Mouse (Mus musculus): ENCODE data around the gene Cdh23. TPM values are rescaled to one million over a fixed set of nuclear protein-coding genes. Genes with fewer than 3 reads are reported as not detected.

The Cdh23 gene
- polyA plus RNA-seq, 1 experiment from 2014 or later: 5.7 TPM

- H3K36me3 ChIP-seq: no peaks in the 10 kb centered on the region
- H3K9me3 ChIP-seq: no peaks in the 10 kb centered on the region
- H3K4me3 ChIP-seq (replicated peaks): no peak overlapping the region
- no peak overlapping the region for H3K9ac ChIP-seq (replicated peaks)
- no peak overlapping the region for H3K4me2 ChIP-seq (replicated peaks)
- ATAC-seq: no peak
- no peaks in the 10 kb centered on the region for H3K27me3 ChIP-seq
- H3K27ac ChIP-seq: no peak overlapping the region
- H3K4me1 ChIP-seq (replicated peaks): peaks cover 9% of the 10 kb centered on the region
- WGBS: 78% methylated on average over 1 of the region's 2 CpGs
These were observed 308.0 kb downstream of the Cdh23 start for GRCm38 (mm10) chr10:60388332-60388731.

GRCm38 (mm10) chr10:60381142-60381925 lies 315.0 kb downstream of the Cdh23 start:
- no peak overlapping the region for H3K4me2 ChIP-seq (replicated peaks)
- no peak for ATAC-seq
- no peaks in the 10 kb centered on the region for H3K9me3 ChIP-seq
- H3K9ac ChIP-seq (replicated peaks): no peak overlapping the region
- H3K27me3 ChIP-seq: no peaks in the 10 kb centered on the region
- H3K36me3 ChIP-seq: no peaks in the 10 kb centered on the region
- WGBS: 73% methylated on average over 10 of the region's 10 CpGs
- no peaks in the 10 kb centered on the region for H3K4me1 ChIP-seq (replicated peaks)
- no peak overlapping the region for H3K4me3 ChIP-seq (replicated peaks)
- no peak overlapping the region for H3K27ac ChIP-seq

GRCm38 (mm10) chr10:60380229-60380628 lies 316.1 kb downstream of the Cdh23 start:
- ATAC-seq: no peak
- H3K9ac ChIP-seq (replicated peaks): no peak overlapping the region
- no peak overlapping the region for H3K27ac ChIP-seq
- H3K4me3 ChIP-seq (replicated peaks): no peak overlapping the region
- H3K36me3 ChIP-seq: no peaks in the 10 kb centered on the region
- no peak overlapping the region for H3K4me2 ChIP-seq (replicated peaks)
- H3K9me3 ChIP-seq: no peaks in the 10 kb centered on the region
- H3K27me3 ChIP-seq: no peaks in the 10 kb centered on the region
- 76% methylated on average over 3 of the region's 3 CpGs for WGBS
- H3K4me1 ChIP-seq (replicated peaks): no peaks in the 10 kb centered on the region

- Histone ChIP-seq H3K4me3 (replicated peaks) (no peak overlapping the region), H3K9me3 (no peaks in the 10 kb centered on the region), H3K4me2 (replicated peaks) (no peak overlapping the region), H3K27me3 (no peaks in the 10 kb centered on the region), H3K9ac (replicated peaks) (no peak overlapping the region), H3K36me3 (no peaks in the 10 kb centered on the region), H3K4me1 (replicated peaks) (no peaks in the 10 kb centered on the region), H3K27ac (no peak overlapping the region)
- ATAC-seq: no peak
- 84% methylated on average over 9 of the region's 9 CpGs for WGBS
These were observed 316.8 kb downstream of the Cdh23 start for GRCm38 (mm10) chr10:60379419-60379957.

- Histone ChIP-seq H3K4me2 (replicated peaks) (no peak overlapping the region), H3K9me3 (no peaks in the 10 kb centered on the region), H3K4me3 (replicated peaks) (no peak overlapping the region), H3K4me1 (replicated peaks) (no peaks in the 10 kb centered on the region), H3K36me3 (no peaks in the 10 kb centered on the region), H3K27me3 (no peaks in the 10 kb centered on the region), H3K27ac (no peak overlapping the region), H3K9ac (replicated peaks) (no peak overlapping the region)
- 92% methylated on average over 16 of the region's 16 CpGs for WGBS
- ATAC-seq: no peak
These were observed 319.6 kb downstream of the Cdh23 start for GRCm38 (mm10) chr10:60376704-60377103.

- H3K4me2 ChIP-seq (replicated peaks): no peak overlapping the region
- no peak for ATAC-seq
- no peaks in the 10 kb centered on the region for H3K36me3 ChIP-seq
- H3K27me3 ChIP-seq: no peaks in the 10 kb centered on the region
- no peak overlapping the region for H3K27ac ChIP-seq
- no peak overlapping the region for H3K4me3 ChIP-seq (replicated peaks)
- WGBS: 73% methylated on average over 8 of the region's 8 CpGs
- no peak overlapping the region for H3K9ac ChIP-seq (replicated peaks)
- H3K4me1 ChIP-seq (replicated peaks): no peaks in the 10 kb centered on the region
- H3K9me3 ChIP-seq: no peaks in the 10 kb centered on the region
These were observed 322.2 kb downstream of the Cdh23 start for GRCm38 (mm10) chr10:60373937-60374578.

- no peak overlapping the region for H3K27ac ChIP-seq
- H3K4me2 ChIP-seq (replicated peaks): no peak overlapping the region
- H3K36me3 ChIP-seq: no peaks in the 10 kb centered on the region
- no peaks in the 10 kb centered on the region for H3K27me3 ChIP-seq
- ATAC-seq: no peak
- no peaks in the 10 kb centered on the region for H3K4me1 ChIP-seq (replicated peaks)
- WGBS: 69% methylated on average over 6 of the region's 6 CpGs
- no peak overlapping the region for H3K4me3 ChIP-seq (replicated peaks)
- no peak overlapping the region for H3K9ac ChIP-seq (replicated peaks)
- no peaks in the 10 kb centered on the region for H3K9me3 ChIP-seq
These were observed 322.8 kb downstream of the Cdh23 start for GRCm38 (mm10) chr10:60373543-60373936.

- H3K9me3 ChIP-seq: no peaks in the 10 kb centered on the region
- H3K27ac ChIP-seq: no peak overlapping the region
- no peak for ATAC-seq
- H3K9ac ChIP-seq (replicated peaks): no peak overlapping the region
- H3K4me1 ChIP-seq (replicated peaks): no peaks in the 10 kb centered on the region
- H3K4me3 ChIP-seq (replicated peaks): no peak overlapping the region
- no peak overlapping the region for H3K4me2 ChIP-seq (replicated peaks)
- H3K27me3 ChIP-seq: no peaks in the 10 kb centered on the region
- WGBS: 79% methylated on average over 5 of the region's 5 CpGs
- no peaks in the 10 kb centered on the region for H3K36me3 ChIP-seq
These were observed 324.5 kb downstream of the Cdh23 start for GRCm38 (mm10) chr10:60371596-60372386.

- Histone ChIP-seq H3K27me3 (no peaks in the 10 kb centered on the region), H3K9ac (replicated peaks) (no peak overlapping the region), H3K4me2 (replicated peaks) (no peak overlapping the region), H3K27ac (no peak overlapping the region), H3K36me3 (no peaks in the 10 kb centered on the region), H3K4me1 (replicated peaks) (no peaks in the 10 kb centered on the region), H3K9me3 (no peaks in the 10 kb centered on the region), H3K4me3 (replicated peaks) (no peak overlapping the region)
- ATAC-seq: no peak
- 87% methylated on average over 5 of the region's 5 CpGs for WGBS
These were observed 325.7 kb downstream of the Cdh23 start for GRCm38 (mm10) chr10:60370601-60371061.

- ATAC-seq: no peak
- Histone ChIP-seq H3K9ac (replicated peaks) (no peak overlapping the region), H3K4me2 (replicated peaks) (no peak overlapping the region), H3K4me3 (replicated peaks) (no peak overlapping the region), H3K4me1 (replicated peaks) (no peaks in the 10 kb centered on the region), H3K27me3 (no peaks in the 10 kb centered on the region), H3K27ac (no peak overlapping the region), H3K9me3 (no peaks in the 10 kb centered on the region), H3K36me3 (no peaks in the 10 kb centered on the region)
- 78% methylated on average over 2 of the region's 2 CpGs for WGBS
These were observed 326.2 kb downstream of the Cdh23 start for GRCm38 (mm10) chr10:60370098-60370497.

GRCm38 (mm10) chr10:60369405-60369804 lies 326.9 kb downstream of the Cdh23 start:
- Histone ChIP-seq H3K4me3 (replicated peaks) (no peak overlapping the region), H3K27me3 (no peaks in the 10 kb centered on the region), H3K9ac (replicated peaks) (no peak overlapping the region), H3K27ac (no peak overlapping the region), H3K4me2 (replicated peaks) (no peak overlapping the region), H3K36me3 (no peaks in the 10 kb centered on the region), H3K9me3 (no peaks in the 10 kb centered on the region), H3K4me1 (replicated peaks) (no peaks in the 10 kb centered on the region)
- ATAC-seq: no peak
- 91% methylated on average over 6 of the region's 6 CpGs for WGBS

- Histone ChIP-seq H3K4me1 (replicated peaks) (no peaks in the 10 kb centered on the region), H3K27ac (no peak overlapping the region), H3K4me3 (replicated peaks) (no peak overlapping the region), H3K36me3 (no peaks in the 10 kb centered on the region), H3K27me3 (no peaks in the 10 kb centered on the region), H3K9ac (replicated peaks) (no peak overlapping the region), H3K4me2 (replicated peaks) (no peak overlapping the region), H3K9me3 (no peaks in the 10 kb centered on the region)
- ATAC-seq: no peak
- WGBS: 83% methylated on average over 4 of the region's 4 CpGs
These were observed 328.4 kb downstream of the Cdh23 start for GRCm38 (mm10) chr10:60367904-60368303.
